Mouse (Mus musculus) limb, embryonic 11.5 days (tissue): ENCODE results near the gene Tnp1. TPM values are rescaled to one million over a fixed set of nuclear protein-coding genes. Genes with fewer than 3 reads are reported as not detected.

Source experiments
- ATAC-seq: fragments of 200-750 bp; cut with Nextera tagmentation; 2 replicates; pipeline ENCODE4 v1.8.0; 2017; ENCODE audit warnings: low read depth; ENCODE audit not compliant: insufficient number of reproducible peaks, low FRiP score, low TSS enrichment
- DNase-seq: peaks from one replicate; pipeline ENCODE4 v3.0.0-alpha.2; 2015; ENCODE audit warnings: low spot score
- H3K27ac ChIP-seq: fragments of 300-500 bp; sonication (generic); replicated peaks from 2 replicates; pipeline ENCODE4 v1.5.1; 2014; ENCODE audit warnings: low read depth, mild to moderate bottlenecking, low read length
- H3K27me3 ChIP-seq: fragments of 300-500 bp; sonication (generic); 2 replicates; pipeline ENCODE4 v1.6.1; 2014; ENCODE audit warnings: mild to moderate bottlenecking, low read length, mixed read lengths; ENCODE audit not compliant: control insufficient read depth, insufficient read depth
- H3K36me3 ChIP-seq: fragments of 300-500 bp; sonication (generic); 2 replicates; pipeline ENCODE4 v1.6.1; 2014; ENCODE audit warnings: mild to moderate bottlenecking, low read length, moderate library complexity, mixed read lengths; ENCODE audit not compliant: control insufficient read depth, insufficient read depth
- H3K4me1 ChIP-seq: fragments of 300-500 bp; sonication (generic); 2 replicates; pipeline ENCODE4 v1.6.1; 2014; ENCODE audit warnings: low read length, mixed read lengths; ENCODE audit not compliant: control insufficient read depth, insufficient read depth
- H3K4me2 ChIP-seq: fragments of 300-500 bp; sonication (generic); 2 replicates; pipeline ENCODE4 v1.6.1; 2014; ENCODE audit warnings: low read depth, mild to moderate bottlenecking, moderate library complexity; ENCODE audit not compliant: severe bottlenecking
- H3K4me3 ChIP-seq: fragments of 300-500 bp; sonication (generic); 2 replicates; pipeline ENCODE4 v1.5.1; 2014; ENCODE audit warnings: low read depth, low read length
- H3K9ac ChIP-seq: fragments of 300-500 bp; sonication (generic); 2 replicates; pipeline ENCODE4 v1.6.1; 2014; ENCODE audit warnings: mild to moderate bottlenecking, low read length
- H3K9me3 ChIP-seq: fragments of 300-500 bp; sonication (generic); 2 replicates; pipeline ENCODE4 v1.6.1; 2016; ENCODE audit warnings: low read length; ENCODE audit not compliant: control insufficient read depth
- WGBS: fragments of 180-500 bp; shearing (Covaris S2); extraction: QIAGEN DNeasy Blood & Tissue Kit; methylation state at CpG from one replicate; pipeline ENCODE4 v1.1.7; 2014; 5-methylcytosine and 5-hydroxymethylcytosine counted together
- polyA plus RNA-seq: library from polyadenylated mRNA; unstranded; fragments of >200 nt; fragmentation: Nextera tagmentation; extraction: Ambion mirVana; gene quantifications from 2 replicates; pipeline ENCODE4 v1.2.1, GENCODE M21; 2014

The Tnp1 gene
- polyA plus RNA-seq, 1 experiment from 2014 or later = not detected

- Histone ChIP-seq H3K27ac (no peak overlapping the region), H3K36me3 (no peaks in the 10 kb centered on the region), H3K4me2 (no peak overlapping the region), H3K9ac (no peak overlapping the region), H3K4me1 (no peaks in the 10 kb centered on the region; the same call in 1 of the 2 replicates), H3K9me3 (no peaks in the 10 kb centered on the region), H3K4me3 (no peak overlapping the region), H3K27me3 (no peaks in the 10 kb centered on the region)
- no peak for DNase-seq
- 86% methylated on average over 6 of the region's 6 CpGs for WGBS
- no peak for ATAC-seq
Measured at GRCm38 (mm10) chr1:73028741-73029140, 13.0 kb upstream of the Tnp1 start.

- ATAC-seq (no peak), DNase-seq (no peak)
- Histone ChIP-seq H3K4me1 (no peaks in the 10 kb centered on the region; the same call in 1 of the 2 replicates), H3K9ac (no peak overlapping the region), H3K4me3 (no peak overlapping the region), H3K9me3 (no peaks in the 10 kb centered on the region), H3K27me3 (no peaks in the 10 kb centered on the region), H3K27ac (no peak overlapping the region), H3K36me3 (no peaks in the 10 kb centered on the region), H3K4me2 (no peak overlapping the region)
- WGBS = 82% methylated on average over 4 of the region's 4 CpGs
Measured at GRCm38 (mm10) chr1:73027381-73027780, 11.7 kb upstream of the Tnp1 start.

GRCm38 (mm10) chr1:73026786-73027299 lies 11.1 kb upstream of the Tnp1 start:
- Histone ChIP-seq H3K4me1 (no peaks in the 10 kb centered on the region; the same call in 1 of the 2 replicates), H3K27me3 (no peaks in the 10 kb centered on the region)
- WGBS = 74% methylated on average over 5 of the region's 5 CpGs

GRCm38 (mm10) chr1:73026157-73026556 lies 10.4 kb upstream of the Tnp1 start:
- H3K36me3 ChIP-seq = no peaks in the 10 kb centered on the region
- 86% methylated on average over 3 of the region's 3 CpGs for WGBS
- no peaks in the 10 kb centered on the region for H3K27me3 ChIP-seq
- DNase-seq (no peak), ATAC-seq (no peak)
- no peak overlapping the region for H3K9ac ChIP-seq
- H3K4me3 ChIP-seq = no peak overlapping the region
- H3K4me1 ChIP-seq = no peaks in the 10 kb centered on the region; the same call in 1 of the 2 replicates
- H3K9me3 ChIP-seq = no peaks in the 10 kb centered on the region
- no peak overlapping the region for H3K27ac ChIP-seq
- no peak overlapping the region for H3K4me2 ChIP-seq

More at GRCm38 (mm10) chr1:73026786-73027299, 11.1 kb upstream of the Tnp1 start:
- Histone ChIP-seq H3K9ac (no peak overlapping the region), H3K4me3 (no peak overlapping the region), H3K36me3 (no peaks in the 10 kb centered on the region), H3K9me3 (no peaks in the 10 kb centered on the region), H3K27ac (no peak overlapping the region), H3K4me2 (no peak overlapping the region)
- ATAC-seq = no peak
- no peak for DNase-seq

GRCm38 (mm10) chr1:73006847-73007246 lies 8.9 kb downstream of the Tnp1 start:
- 95% methylated on average over 1 of the region's 1 CpGs for WGBS

GRCm38 (mm10) chr1:73004890-73005289 lies 10.8 kb downstream of the Tnp1 start:
- Histone ChIP-seq H3K27ac (no peak overlapping the region), H3K36me3 (no peaks in the 10 kb centered on the region), H3K27me3 (no peaks in the 10 kb centered on the region), H3K4me1 (no peaks in the 10 kb centered on the region), H3K4me3 (no peak overlapping the region), H3K4me2 (no peak overlapping the region), H3K9me3 (no peaks in the 10 kb centered on the region), H3K9ac (no peak overlapping the region)
- DNase-seq (no peak), ATAC-seq (no peak)
- 91% methylated on average over 2 of the region's 2 CpGs for WGBS

More at GRCm38 (mm10) chr1:73006847-73007246, 8.9 kb downstream of the Tnp1 start:
- no peaks in the 10 kb centered on the region for H3K9me3 ChIP-seq
- no peak overlapping the region for H3K9ac ChIP-seq
- H3K36me3 ChIP-seq = no peaks in the 10 kb centered on the region
- no peak overlapping the region for H3K27ac ChIP-seq
- no peak for DNase-seq
- H3K27me3 ChIP-seq = no peaks in the 10 kb centered on the region
- no peak overlapping the region for H3K4me2 ChIP-seq
- no peak for ATAC-seq
- H3K4me1 ChIP-seq = no peaks in the 10 kb centered on the region
- H3K4me3 ChIP-seq = no peak overlapping the region

GRCm38 (mm10) chr1:73002637-73003036 lies 13.1 kb downstream of the Tnp1 start:
- WGBS = 65% methylated on average over 5 of the region's 5 CpGs
- H3K27ac ChIP-seq = no peak overlapping the region
- no peak overlapping the region for H3K4me2 ChIP-seq
- DNase-seq = no peak
- no peak overlapping the region for H3K4me3 ChIP-seq
- no peaks in the 10 kb centered on the region for H3K4me1 ChIP-seq
- H3K9ac ChIP-seq = no peak overlapping the region
- no peaks in the 10 kb centered on the region for H3K36me3 ChIP-seq
- H3K27me3 ChIP-seq = no peaks in the 10 kb centered on the region
- ATAC-seq = no peak
- H3K9me3 ChIP-seq = no peaks in the 10 kb centered on the region

- Histone ChIP-seq H3K9me3 (no peaks in the 10 kb centered on the region), H3K4me2 (no peak overlapping the region), H3K27me3 (no peaks in the 10 kb centered on the region), H3K9ac (no peak overlapping the region), H3K27ac (no peak overlapping the region), H3K4me3 (no peak overlapping the region), H3K36me3 (no peaks in the 10 kb centered on the region), H3K4me1 (no peaks in the 10 kb centered on the region)
- no peak for DNase-seq
- 84% methylated on average over 5 of the region's 5 CpGs for WGBS
- ATAC-seq = no peak
Measured at GRCm38 (mm10) chr1:73001961-73002360, 13.7 kb downstream of the Tnp1 start.
